Mouse (Mus musculus): ENCODE results near the gene Cmas. TPM values are rescaled to one million over a fixed set of nuclear protein-coding genes. Genes with fewer than 3 reads are reported as not detected.

The Cmas gene
- polyA plus RNA-seq, 1 experiment from 2014 or later, result 139 TPM

- H3K27me3 ChIP-seq, result no peaks in the 10 kb centered on the region
- H3K9ac ChIP-seq, result no peak overlapping the region
- no peak overlapping the region for H3K4me2 ChIP-seq (replicated peaks)
- H3K36me3 ChIP-seq, result no peaks in the 10 kb centered on the region
- 50% methylated on average over 8 of the region's 8 CpGs for WGBS
- no peak for ATAC-seq (ENCODE audit: low FRiP score)
- H3K4me1 ChIP-seq, result no peaks in the 10 kb centered on the region; the same call in 1 of the 2 replicates
- no peaks in the 10 kb centered on the region for H3K9me3 ChIP-seq (replicated peaks)
- no peak overlapping the region for H3K27ac ChIP-seq
- no peak overlapping the region for H3K4me3 ChIP-seq
These were observed 21.0 kb upstream of the Cmas start for GRCm38 (mm10) chr6:142735302-142736005.

- no peak overlapping the region for H3K4me3 ChIP-seq
- H3K4me1 ChIP-seq, result no peaks in the 10 kb centered on the region; the same call in 1 of the 2 replicates
- H3K9me3 ChIP-seq (replicated peaks), result no peaks in the 10 kb centered on the region
- H3K9ac ChIP-seq, result no peak overlapping the region
- ATAC-seq (ENCODE audit: low FRiP score), result no peak
- H3K36me3 ChIP-seq, result no peaks in the 10 kb centered on the region
- no peak overlapping the region for H3K27ac ChIP-seq
- WGBS, result 96% methylated on average over 2 of the region's 2 CpGs
- H3K27me3 ChIP-seq, result no peaks in the 10 kb centered on the region
- H3K4me2 ChIP-seq (replicated peaks), result no peak overlapping the region
These were observed 18.3 kb upstream of the Cmas start for GRCm38 (mm10) chr6:142738225-142738624.

GRCm38 (mm10) chr6:142738637-142739036, 17.8 kb upstream of the Cmas start:
- Histone ChIP-seq H3K9me3 (replicated peaks) (no peaks in the 10 kb centered on the region), H3K4me1 (no peaks in the 10 kb centered on the region; the same call in 1 of the 2 replicates), H3K27ac (no peak overlapping the region), H3K4me3 (no peak overlapping the region), H3K36me3 (no peaks in the 10 kb centered on the region), H3K4me2 (replicated peaks) (no peak overlapping the region), H3K27me3 (no peaks in the 10 kb centered on the region), H3K9ac (no peak overlapping the region)
- WGBS, result 79% methylated on average over 6 of the region's 6 CpGs
- no peak for ATAC-seq (ENCODE audit: low FRiP score)

- H3K9ac ChIP-seq, result no peak overlapping the region
- no peak overlapping the region for H3K27ac ChIP-seq
- no peaks in the 10 kb centered on the region for H3K27me3 ChIP-seq
- no peak for ATAC-seq (ENCODE audit: low FRiP score)
- WGBS, result 86% methylated on average over 6 of the region's 6 CpGs
- no peaks in the 10 kb centered on the region for H3K36me3 ChIP-seq
- no peak overlapping the region for H3K4me2 ChIP-seq (replicated peaks)
- H3K4me1 ChIP-seq, result no peaks in the 10 kb centered on the region; the same call in 1 of the 2 replicates
- H3K4me3 ChIP-seq, result no peak overlapping the region
- 0 out of 2 replicates have a peak, but pooled peaks cover 3% of the 10 kb centered on the region for H3K9me3 ChIP-seq (replicated peaks)
These were observed 14.7 kb upstream of the Cmas start for GRCm38 (mm10) chr6:142741763-142742162.

GRCm38 (mm10) chr6:142743193-142743592, 13.3 kb upstream of the Cmas start:
- Histone ChIP-seq H3K4me3 (no peak overlapping the region), H3K4me2 (replicated peaks) (no peak overlapping the region), H3K9me3 (replicated peaks) (0 out of 2 replicates have a peak, but pooled peaks cover 3% of the 10 kb centered on the region), H3K4me1 (no peaks in the 10 kb centered on the region; the same call in 1 of the 2 replicates), H3K27ac (no peak overlapping the region), H3K27me3 (no peaks in the 10 kb centered on the region), H3K9ac (no peak overlapping the region), H3K36me3 (no peaks in the 10 kb centered on the region)
- WGBS, result 60% methylated on average over 4 of the region's 4 CpGs
- no peak for ATAC-seq (ENCODE audit: low FRiP score)

GRCm38 (mm10) chr6:142745484-142745883, 11.0 kb upstream of the Cmas start:
- WGBS, result 97% methylated on average over 5 of the region's 5 CpGs
- no peak overlapping the region for H3K4me2 ChIP-seq (replicated peaks)

GRCm38 (mm10) chr6:142746765-142747164, 9.7 kb upstream of the Cmas start:
- 82% methylated on average over 7 of the region's 7 CpGs for WGBS
- Histone ChIP-seq H3K4me2 (replicated peaks) (no peak overlapping the region), H3K9ac (no peak overlapping the region), H3K36me3 (no peaks in the 10 kb centered on the region), H3K9me3 (replicated peaks) (0 out of 2 replicates have a peak, but pooled peaks cover 3% of the 10 kb centered on the region), H3K27me3 (no peaks in the 10 kb centered on the region), H3K4me3 (no peak overlapping the region), H3K4me1 (no peaks in the 10 kb centered on the region), H3K27ac (no peak overlapping the region)
- ATAC-seq (ENCODE audit: low FRiP score), result no peak

More at GRCm38 (mm10) chr6:142745484-142745883, 11.0 kb upstream of the Cmas start:
- 0 out of 2 replicates have a peak, but pooled peaks cover 3% of the 10 kb centered on the region for H3K9me3 ChIP-seq (replicated peaks)
- H3K27me3 ChIP-seq, result no peaks in the 10 kb centered on the region
- H3K9ac ChIP-seq, result no peak overlapping the region
- H3K36me3 ChIP-seq, result no peaks in the 10 kb centered on the region
- no peak overlapping the region for H3K27ac ChIP-seq
- H3K4me3 ChIP-seq, result no peak overlapping the region
- H3K4me1 ChIP-seq, result no peaks in the 10 kb centered on the region
- no peak for ATAC-seq (ENCODE audit: low FRiP score)

GRCm38 (mm10) chr6:142747165-142747564, 9.3 kb upstream of the Cmas start:
- Histone ChIP-seq H3K9me3 (replicated peaks) (0 out of 2 replicates have a peak, but pooled peaks cover 3% of the 10 kb centered on the region), H3K27me3 (no peaks in the 10 kb centered on the region), H3K4me1 (no peaks in the 10 kb centered on the region), H3K36me3 (no peaks in the 10 kb centered on the region), H3K4me2 (replicated peaks) (no peak overlapping the region), H3K27ac (no peak overlapping the region), H3K4me3 (no peak overlapping the region), H3K9ac (no peak overlapping the region)
- WGBS, result 79% methylated on average over 2 of the region's 2 CpGs
- ATAC-seq (ENCODE audit: low FRiP score), result no peak

GRCm38 (mm10) chr6:142748057-142748708, 8.3 kb upstream of the Cmas start:
- no peak for ATAC-seq (ENCODE audit: low FRiP score)
- H3K4me2 ChIP-seq (replicated peaks), result no peak overlapping the region
- peaks cover 2% of the 10 kb centered on the region; the same call in 1 of the 2 replicates for H3K27me3 ChIP-seq
- no peak overlapping the region for H3K9ac ChIP-seq
- WGBS, result 83% methylated on average over 8 of the region's 8 CpGs
- H3K9me3 ChIP-seq (replicated peaks), result 0 out of 2 replicates have a peak, but pooled peaks cover 3% of the 10 kb centered on the region
- H3K4me1 ChIP-seq, result no peaks in the 10 kb centered on the region
- H3K27ac ChIP-seq, result no peak overlapping the region
- no peaks in the 10 kb centered on the region for H3K36me3 ChIP-seq
- no peak overlapping the region for H3K4me3 ChIP-seq

GRCm38 (mm10) chr6:142751365-142751764, 5.1 kb upstream of the Cmas start:
- Histone ChIP-seq H3K27ac (no peak overlapping the region), H3K4me1 (no peaks in the 10 kb centered on the region), H3K9ac (no peak overlapping the region), H3K9me3 (replicated peaks) (no peaks in the 10 kb centered on the region), H3K4me2 (replicated peaks) (no peak overlapping the region), H3K27me3 (peaks cover 22% of the 10 kb centered on the region), H3K36me3 (no peaks in the 10 kb centered on the region), H3K4me3 (no peak overlapping the region)
- peak; percentile 56; the same call in 1 of the 2 replicates for ATAC-seq (ENCODE audit: low FRiP score)
- 47% methylated on average over 9 of the region's 9 CpGs for WGBS

GRCm38 (mm10) chr6:142752331-142753246, 3.9 kb upstream of the Cmas start:
- WGBS, result 37% methylated on average over 14 of the region's 14 CpGs
- Histone ChIP-seq H3K4me1 (peaks cover 2% of the 10 kb centered on the region), H3K4me2 (replicated peaks) (no peak overlapping the region), H3K9me3 (replicated peaks) (no peaks in the 10 kb centered on the region), H3K27ac (no peak overlapping the region), H3K9ac (no peak overlapping the region), H3K27me3 (peaks cover 22% of the 10 kb centered on the region), H3K4me3 (no peak overlapping the region), H3K36me3 (no peaks in the 10 kb centered on the region)
- no peak for ATAC-seq (ENCODE audit: low FRiP score)

All from hindbrain, embryonic 12.5 days (tissue).